In genomic region chr11:61417945-61418551, GRCm38 (mm10) we compare ENCODE assay signal across 9 mouse cellular contexts. TPM values are rescaled to one million over a fixed set of nuclear protein-coding genes. Genes with fewer than 3 reads are reported as not detected.
DNase-seq lines count a peak whose midpoint lies in the region; ATAC-seq and TF ChIP-seq lines count a peak whose summit lies in the region.
"Had no signal": no experiment of that assay in that cellular context is flagged by ENCODE, and none has a peak within 500 bp of the region (broad histone marks: within the 10 kb centered on the region; RNA-seq: fewer than 3 reads in every experiment).

No protein-coding gene starts in this region.

- H3K4me2 ChIP-seq in forebrain, postnatal 0 days (ENCODE audit: low read depth), result no peak overlapping the region
- H3K4me2 ChIP-seq in hindbrain, embryonic 14.5 days (replicated peaks), result no peak overlapping the region

- no peak overlapping the region for H3K27ac ChIP-seq in MEL (ENCODE audit: control insufficient read depth, low read depth, low read length)
- no peak overlapping the region for H3K27ac ChIP-seq in forebrain, postnatal 0 days (ENCODE audit: low read depth, low read length)
- H3K27ac ChIP-seq in hindbrain, embryonic 14.5 days, result no peak overlapping the region
- H3K27ac ChIP-seq: macrophage had no signal

- TF ChIP-seq EP300 in MEL (IDR thresholded peaks at IDR 0.05; ENCODE audit: low read depth in 1 of 2, low read length in 2 of 2), result no peak

- no peak overlapping the region for H3K4me3 ChIP-seq in MEL (ENCODE audit: control insufficient read depth in 1 of 2, insufficient read depth in 1 of 2, low read depth in 2 of 2, low read length in 2 of 2)
- H3K4me3 ChIP-seq in forebrain, postnatal 0 days (ENCODE audit: low read depth, low read length), result no peak overlapping the region
- no peak overlapping the region for H3K4me3 ChIP-seq in hindbrain, embryonic 14.5 days (replicated peaks; ENCODE audit: low read length)

- no peak for TF ChIP-seq POLR2A in MEL (IDR thresholded peaks at IDR 0.05; ENCODE audit: control insufficient read depth in 1 of 2, insufficient read depth in 1 of 2, low read depth in 1 of 2, low read length in 2 of 2, poor library complexity in 1 of 2)

- no peak overlapping the region for H3K9ac ChIP-seq in MEL (ENCODE audit: control insufficient read depth, low read depth, low read length, poor library complexity, severe bottlenecking)
- no peak overlapping the region for H3K9ac ChIP-seq in forebrain, postnatal 0 days
- H3K9ac ChIP-seq in hindbrain, embryonic 14.5 days, result no peak overlapping the region

- peak; percentile 85 for DNase-seq in MEL (ENCODE audit: low read depth, low spot score)
- DNase-seq in cerebellum, adult 18-20 months, result peak; percentile 80 to 88
- peak; percentile 87 for DNase-seq in forebrain, postnatal 0 days
- DNase-seq in hindbrain, embryonic 14.5 days (ENCODE audit: low spot score), result peak; percentile 87
- DNase-seq in layer of hippocampus, postnatal 25 days (ENCODE audit: extremely low spot score in 1 of 2, low spot score in 1 of 2), result peak; percentile 65 to 87
- DNase-seq in lung, postnatal 4 days, result peak; percentile 85 to 87
- DNase-seq in right cerebral cortex, adult 18-20 months, result peak; percentile 82
- peak; percentile 52 for DNase-seq in urinary bladder, adult 2 months (ENCODE audit: low spot score)

- H3K79me2 ChIP-seq in MEL (ENCODE audit: control insufficient read depth, insufficient read depth, low read length, poor library complexity), result no peaks in the 10 kb centered on the region

- WGBS in forebrain, postnatal 0 days, result 26% methylated on average over 6 of the region's 6 CpGs
- 25% methylated on average over 6 of the region's 6 CpGs for WGBS in hindbrain, embryonic 14.5 days

- TF ChIP-seq CTCF in MEL (IDR thresholded peaks at IDR 0.05 in 2 of 3, conservative IDR thresholded peaks at IDR 0.05 in 1 of 3; ENCODE audit: control insufficient read depth in 1 of 3, insufficient read depth in 1 of 3, low read depth in 2 of 3, low read length in 3 of 3, poor library complexity in 1 of 3, severe bottlenecking in 1 of 3), result peak; percentile 96 to 98 (median 97)
- TF ChIP-seq CTCF in forebrain, postnatal 0 days (IDR thresholded peaks at IDR 0.05; ENCODE audit: low read depth), result peak; percentile 96

- TF ChIP-seq RAD21 in MEL (IDR thresholded peaks at IDR 0.05; ENCODE audit: low read depth, low read length), result peak; percentile 86

- H3K27me3 ChIP-seq in MEL (ENCODE audit: control insufficient read depth in 1 of 2, insufficient read depth in 2 of 2, low read length in 2 of 2), result no peaks in the 10 kb centered on the region; a peak in 1 of 4 replicates
- H3K27me3 ChIP-seq in forebrain, postnatal 0 days (ENCODE audit: insufficient read depth, low read length), result no peaks in the 10 kb centered on the region
- H3K27me3 ChIP-seq in hindbrain, embryonic 14.5 days (ENCODE audit: control insufficient read depth, insufficient read depth, low read length), result no peaks in the 10 kb centered on the region

- no peaks in the 10 kb centered on the region for H3K9me3 ChIP-seq in MEL (replicated peaks; ENCODE audit: insufficient read depth, low read length)
- H3K9me3 ChIP-seq in forebrain, postnatal 0 days (ENCODE audit: low read length), result no peaks in the 10 kb centered on the region
- no peaks in the 10 kb centered on the region for H3K9me3 ChIP-seq in hindbrain, embryonic 14.5 days (ENCODE audit: control insufficient read depth, low read length)

- H3K4me1 ChIP-seq in MEL (ENCODE audit: control insufficient read depth in 1 of 2, insufficient read depth in 2 of 2, low read length in 2 of 2), result no peaks in the 10 kb centered on the region
- H3K4me1 ChIP-seq in forebrain, postnatal 0 days (ENCODE audit: insufficient read depth), result no peaks in the 10 kb centered on the region
- H3K4me1 ChIP-seq in hindbrain, embryonic 14.5 days (replicated peaks; ENCODE audit: control insufficient read depth, insufficient read depth, low read length), result no peaks in the 10 kb centered on the region

- ATAC-seq in forebrain, postnatal 0 days, result peak; percentile 69; the same call in 1 of the 2 replicates
- ATAC-seq in hindbrain, embryonic 14.5 days (ENCODE audit: low FRiP score), result peak; percentile 55; the same call in 1 of the 2 replicates

- no peaks in the 10 kb centered on the region; a peak in 1 of 4 replicates for H3K36me3 ChIP-seq in MEL (ENCODE audit: control insufficient read depth in 1 of 2, insufficient read depth in 2 of 2, low read length in 2 of 2)
- no peaks in the 10 kb centered on the region for H3K36me3 ChIP-seq in forebrain, postnatal 0 days (ENCODE audit: insufficient read depth)
- H3K36me3 ChIP-seq in hindbrain, embryonic 14.5 days (replicated peaks; ENCODE audit: control insufficient read depth, insufficient read depth), result no peaks in the 10 kb centered on the region

TF ChIP-seq in MEL, 35 proteins besides CTCF, POLR2A, EP300 and RAD21:
- TF ChIP-seq E2F4 (IDR thresholded peaks at IDR 0.05; ENCODE audit: borderline replicate concordance, low read depth, low read length) (no peak), ELF1 (IDR thresholded peaks at IDR 0.05; ENCODE audit: low read depth, low read length) (no peak), ETS1 (IDR thresholded peaks at IDR 0.05; ENCODE audit: low read depth, low read length) (no peak), SMC3 (IDR thresholded peaks at IDR 0.05; ENCODE audit: low read depth, low read length) (peak; percentile 97), USF1 (IDR thresholded peaks at IDR 0.05; ENCODE audit: low read depth, low read length) (peak; percentile 78), MXI1 (IDR thresholded peaks at IDR 0.05; ENCODE audit: low read depth, low read length) (no peak), BHLHE40 (IDR thresholded peaks at IDR 0.05; ENCODE audit: borderline replicate concordance, low read depth, low read length) (no peak; the same call in 1 of the 2 replicates), POLR2AphosphoS2 (IDR thresholded peaks at IDR 0.05; ENCODE audit: low read length) (no peak), NRF1 (IDR thresholded peaks at IDR 0.05; ENCODE audit: insufficient read depth, low read depth, low read length, poor library complexity, severe bottlenecking) (no peak), MAZ (IDR thresholded peaks at IDR 0.05; ENCODE audit: low read depth, low read length) (0 out of 2 replicates have a peak, but pooled peaks have one; percentile 28), TBP (IDR thresholded peaks at IDR 0.05; ENCODE audit: low read depth, low read length) (0 out of 2 replicates have a peak, but pooled peaks have one; percentile 35), GATA1 (IDR thresholded peaks at IDR 0.05; ENCODE audit: low read depth, low read length) (no peak), TAL1 (IDR thresholded peaks at IDR 0.05; ENCODE audit: low read length) (no peak), JUND (IDR thresholded peaks at IDR 0.05; ENCODE audit: low read depth, low read length) (no peak), ZC3H11A (IDR thresholded peaks at IDR 0.05; ENCODE audit: low read depth, low read length) (peak; percentile 86), MYC (IDR thresholded peaks at IDR 0.05; ENCODE audit: low read depth, low read length) (0 out of 2 replicates have a peak, but pooled peaks have one; percentile 42), TCF12 (IDR thresholded peaks at IDR 0.05; ENCODE audit: low read depth, low read length) (no peak), ZKSCAN1 (IDR thresholded peaks at IDR 0.05; ENCODE audit: low read depth, low read length) (no peak), KAT2A (conservative IDR thresholded peaks at IDR 0.05; ENCODE audit: low read depth, low read length) (no peak), RCOR1 (IDR thresholded peaks at IDR 0.05; ENCODE audit: low read depth, low read length) (no peak), GABPA (IDR thresholded peaks at IDR 0.05; ENCODE audit: low read depth, low read length) (no peak), ZMIZ1 (IDR thresholded peaks at IDR 0.05; ENCODE audit: low read depth, low read length) (no peak), MAX (IDR thresholded peaks at IDR 0.05; ENCODE audit: low read length) (no peak), UBTF (IDR thresholded peaks at IDR 0.05; ENCODE audit: borderline replicate concordance, insufficient read depth, low read depth, low read length) (no peak)

RNA-seq across cellular contexts. Expression of gene Rnf112, which starts 35.9 kb away (rescaled TPM):
- total RNA-seq in MEL (2012; rRNA removed), result not detected in 2 replicates
- polyA plus RNA-seq in MEL (2012; ENCODE audit: insufficient read depth in 1 of 2, insufficient read length in 2 of 2, low read depth in 1 of 2, low replicate concordance in 2 of 2, missing spikeins in 1 of 2), result not detected
- total RNA-seq in forebrain, postnatal 0 days (2014; rRNA removed), result 85.9 and 91.3 TPM in 2 replicates
- polyA plus RNA-seq in forebrain, postnatal 0 days (2015; fragmentation: Nextera tagmentation; extraction: Ambion mirVana), result 17.4 and 27.3 TPM in 2 replicates
- 8.4 and 9.8 TPM in 2 replicates for polyA plus RNA-seq in hindbrain, embryonic 14.5 days (2014; fragmentation: Nextera tagmentation; extraction: Ambion mirVana)
- 100 to 1,000 TPM; 440 to 506 TPM for total RNA-seq in layer of hippocampus, postnatal 25 days (2021)
- polyA plus RNA-seq in urinary bladder, adult 2 months (2012; rRNA removed), result 0.87 and 1.3 TPM in 2 replicates
- polyA plus RNA-seq: macrophage had no signal

RNA-seq across cellular contexts. Expression of gene Slc47a1, which starts 39.9 kb away (rescaled TPM):
- 0.04 TPM in 1 of 2 replicates, not detected in the other for total RNA-seq in MEL (2012; rRNA removed)
- not detected for polyA plus RNA-seq in MEL (2012; ENCODE audit: insufficient read depth in 1 of 2, insufficient read length in 2 of 2, low read depth in 1 of 2, low replicate concordance in 2 of 2, missing spikeins in 1 of 2)
- 1.5 and 2.3 TPM in 2 replicates for total RNA-seq in forebrain, postnatal 0 days (2014; rRNA removed)
- 0.75 and 1.3 TPM in 2 replicates for polyA plus RNA-seq in forebrain, postnatal 0 days (2015; fragmentation: Nextera tagmentation; extraction: Ambion mirVana)
- polyA plus RNA-seq in hindbrain, embryonic 14.5 days (2014; fragmentation: Nextera tagmentation; extraction: Ambion mirVana), result 0.13 TPM in 1 of 2 replicates, not detected in the other
- total RNA-seq in layer of hippocampus, postnatal 25 days (2021), result 1 to 10 TPM; 1.2 to 2.8 TPM
- polyA plus RNA-seq in urinary bladder, adult 2 months (2012; rRNA removed), result 24.4 and 29.1 TPM in 2 replicates
- polyA plus RNA-seq: macrophage had no signal

Comparison
In these comparisons a context has a peak if more than half of its experiments do, and no peak if none do; other contexts are left out.
1. RNA of gene Slc47a1, which starts 39.9 kb away (polyA plus RNA-seq): 24.4 to 29.1 TPM in urinary bladder, adult 2 months; 0.75 to 1.3 TPM in forebrain, postnatal 0 days, not detected in MEL and 0.13 TPM in hindbrain, embryonic 14.5 days; every median in the first group is over 10 times any median in the second.
2. Peak in every context shown above with its lines, with median percentiles within 50 percentile points of each other: DNase-seq.